Mouse (Mus musculus) thymus, adult 2 months (tissue): ENCODE results near the gene Tenm4. TPM values are rescaled to one million over a fixed set of nuclear protein-coding genes. Genes with fewer than 3 reads are reported as not detected.

Source experiments
- DNase-seq: peaks from one replicate; pipeline ENCODE4 v3.0.0; 2021
- H3K27ac ChIP-seq: fragments of 200-500 bp; 2 replicates; pipeline ENCODE4 v1.5.1; 2012; ENCODE audit warnings: low read length, control low read depth; ENCODE audit not compliant: control insufficient read depth, insufficient read depth
- H3K27me3 ChIP-seq: fragments of 200-500 bp; 2 replicates; pipeline ENCODE4 v1.6.1; 2012; ENCODE audit warnings: mild to moderate bottlenecking, low read length, moderate library complexity, mixed read lengths; ENCODE audit not compliant: control insufficient read depth, insufficient read depth
- H3K36me3 ChIP-seq: fragments of 200-500 bp; 2 replicates; pipeline ENCODE4 v1.6.1; 2012; ENCODE audit warnings: mild to moderate bottlenecking, low read length, moderate library complexity; ENCODE audit not compliant: control insufficient read depth, insufficient read depth
- H3K4me1 ChIP-seq: fragments of 200-500 bp; replicated peaks from 2 replicates; pipeline ENCODE4 v1.6.1; 2012; ENCODE audit warnings: low read length; ENCODE audit not compliant: control insufficient read depth, insufficient read depth
- H3K4me3 ChIP-seq: fragments of 200-500 bp; 2 replicates; pipeline ENCODE4 v1.5.1; 2012; ENCODE audit warnings: mild to moderate bottlenecking, low read length, control low read depth, moderate library complexity; ENCODE audit not compliant: control insufficient read depth, insufficient read depth
- CTCF ChIP-seq: fragments of 200-500 bp; IDR thresholded peaks from 2 replicates; pipeline ENCODE4 v1.5.1; 2012; ENCODE audit warnings: mild to moderate bottlenecking, control low read depth, low read length, moderate library complexity, borderline replicate concordance; ENCODE audit not compliant: control insufficient read depth, poor library complexity, insufficient read depth; ENCODE audit errors: extremely low read depth
- POLR2A ChIP-seq: fragments of 200-500 bp; IDR thresholded peaks from 2 replicates; pipeline ENCODE4 v1.6.1; 2012; ENCODE audit warnings: mild to moderate bottlenecking, low read length, control low read depth, moderate library complexity; ENCODE audit not compliant: control insufficient read depth, poor library complexity, insufficient read depth; ENCODE audit errors: extremely low read depth
- WGBS: fragments of 180-500 bp; shearing (Covaris S2); methylation state at CpG from one replicate; pipeline ENCODE4 v1.1.7; 2018; 5-methylcytosine and 5-hydroxymethylcytosine counted together
- polyA plus RNA-seq: library from polyadenylated mRNA; depleted of rRNA; stranded (reverse); fragments of >200 nt; gene quantifications from 2 replicates; pipeline ENCODE4 v1.2.3, GENCODE M21; 2012

Tenm4 gene
- polyA plus RNA-seq, 1 experiment = 2.7 TPM

- Histone ChIP-seq H3K36me3 (no peaks in the 10 kb centered on the region), H3K4me3 (no peak overlapping the region), H3K4me1 (no peaks in the 10 kb centered on the region), H3K27ac (no peak overlapping the region), H3K27me3 (no peaks in the 10 kb centered on the region)
- TF ChIP-seq POLR2A (no peak), CTCF (no peak)
- DNase-seq = no peak
- WGBS = 91% methylated on average over 5 of the region's 5 CpGs
Observed at GRCm38 (mm10) chr7:96859684-96860083, 688.6 kb downstream of the Tenm4 start.

GRCm38 (mm10) chr7:96860650-96861049 is 689.6 kb downstream of the Tenm4 start:
- Histone ChIP-seq H3K36me3 (no peaks in the 10 kb centered on the region), H3K27me3 (no peaks in the 10 kb centered on the region), H3K4me3 (no peak overlapping the region), H3K27ac (no peak overlapping the region), H3K4me1 (no peaks in the 10 kb centered on the region)
- DNase-seq = no peak
- TF ChIP-seq CTCF = no peak
- no peak for TF ChIP-seq POLR2A
- WGBS = 85% methylated on average over 4 of the region's 4 CpGs

GRCm38 (mm10) chr7:96864894-96865722 is 694.1 kb downstream of the Tenm4 start:
- H3K36me3 ChIP-seq = no peaks in the 10 kb centered on the region
- no peak for DNase-seq
- H3K27me3 ChIP-seq = no peaks in the 10 kb centered on the region
- TF ChIP-seq POLR2A = no peak
- TF ChIP-seq CTCF = no peak
- WGBS = 94% methylated on average over 7 of the region's 7 CpGs
- H3K4me3 ChIP-seq = no peak overlapping the region
- no peaks in the 10 kb centered on the region for H3K4me1 ChIP-seq
- no peak overlapping the region for H3K27ac ChIP-seq

- Histone ChIP-seq H3K27ac (no peak overlapping the region), H3K27me3 (no peaks in the 10 kb centered on the region), H3K4me3 (no peak overlapping the region), H3K36me3 (no peaks in the 10 kb centered on the region), H3K4me1 (no peaks in the 10 kb centered on the region)
- no peak for TF ChIP-seq POLR2A
- TF ChIP-seq CTCF = no peak
- WGBS = 91% methylated on average over 16 of the region's 16 CpGs
- DNase-seq = no peak
Observed at GRCm38 (mm10) chr7:96869079-96869810, 698.2 kb downstream of the Tenm4 start.

GRCm38 (mm10) chr7:96870473-96870872 is 699.4 kb downstream of the Tenm4 start:
- Histone ChIP-seq H3K36me3 (no peaks in the 10 kb centered on the region), H3K4me1 (no peaks in the 10 kb centered on the region), H3K4me3 (no peak overlapping the region), H3K27ac (no peak overlapping the region), H3K27me3 (no peaks in the 10 kb centered on the region)
- TF ChIP-seq POLR2A = no peak
- TF ChIP-seq CTCF = no peak
- no peak for DNase-seq
- WGBS = 74% methylated on average over 8 of the region's 8 CpGs

- no peak for DNase-seq
Observed at GRCm38 (mm10) chr7:96871031-96871430, 700.0 kb downstream of the Tenm4 start.

More at GRCm38 (mm10) chr7:96871031-96871430, 700.0 kb downstream of the Tenm4 start:
- Histone ChIP-seq H3K36me3 (no peaks in the 10 kb centered on the region), H3K4me1 (no peaks in the 10 kb centered on the region), H3K27me3 (no peaks in the 10 kb centered on the region), H3K4me3 (no peak overlapping the region), H3K27ac (no peak overlapping the region)
- 94% methylated on average over 4 of the region's 4 CpGs for WGBS
- TF ChIP-seq CTCF (no peak), POLR2A (no peak)
